Mouse (Mus musculus) G1E (cell line): ENCODE data around the gene Inf2.

Experiments used
- CTCF ChIP-seq: IDR thresholded peaks from 2 replicates; pipeline ENCODE4 v1.5.1; 2012; ENCODE audit warnings: low read depth, low read length, inconsistent platforms, mixed read lengths
- GATA1 ChIP-seq: IDR thresholded peaks from 2 replicates; pipeline ENCODE4 v1.6.1; 2012; ENCODE audit warnings: borderline replicate concordance, low read length, inconsistent platforms, mixed read lengths
- GATA2 ChIP-seq: IDR thresholded peaks from 2 replicates; pipeline ENCODE4 v1.6.1; 2012; ENCODE audit warnings: low read depth, low read length, inconsistent platforms, borderline replicate concordance
- POLR2AphosphoS5 ChIP-seq: IDR thresholded peaks from 2 replicates; pipeline ENCODE4 v1.6.1; 2012; ENCODE audit warnings: low read depth, low read length, inconsistent platforms; ENCODE audit not compliant: insufficient replicate concordance
- TAL1 ChIP-seq: conservative IDR thresholded peaks from 2 replicates; pipeline ENCODE4 v1.6.1; 2012; ENCODE audit warnings: low read depth, low read length, inconsistent platforms, mixed read lengths

GRCm38 (mm10) chr12:112593951-112594915 lies 5.6 kb downstream of the Inf2 start:
- no peak for TF ChIP-seq CTCF
- TF ChIP-seq GATA1 = no peak
- no peak for TF ChIP-seq POLR2AphosphoS5
- TF ChIP-seq GATA2 = no peak
- TF ChIP-seq TAL1 = no peak
